Mouse (Mus musculus) stomach, postnatal 0 days (tissue): Measurements from ENCODE around the gene Per1.

Experiments used
- CTCF ChIP-seq: IDR thresholded peaks from 2 replicates; pipeline ENCODE4 v1.5.1; 2016; ENCODE audit warnings: antibody characterized with exemption, low read depth, mild to moderate bottlenecking, moderate library complexity
- EP300 ChIP-seq: optimal IDR thresholded peaks from 2 replicates; pipeline ENCODE3; 2016; ENCODE audit warnings: antibody characterized with exemption

DNA sequence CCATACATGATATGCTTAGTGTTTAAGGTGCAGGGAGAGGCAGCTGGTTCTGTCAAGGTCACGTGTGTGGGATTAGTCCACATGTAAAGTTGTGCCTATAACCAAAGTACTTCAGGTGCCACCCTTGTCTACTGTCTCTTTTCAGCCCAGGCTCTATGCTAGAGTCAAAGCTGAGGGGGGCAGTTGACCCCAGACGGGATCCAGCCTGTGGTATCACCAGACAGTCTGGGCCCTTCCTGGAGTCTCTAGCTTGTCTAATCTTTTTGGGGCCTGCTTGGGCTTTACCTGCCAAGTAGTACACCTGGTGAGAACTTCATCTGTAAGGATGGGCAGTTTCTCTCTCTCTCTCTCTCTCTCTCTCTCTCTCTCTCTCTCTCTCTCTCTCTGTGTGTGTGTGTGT, 7.4 kb upstream of the Per1 start:
- no peak for TF ChIP-seq CTCF
- no peak for TF ChIP-seq EP300
